Mouse (Mus musculus): ENCODE measurements around the gene Plcb4.
"Not testable (repeated sequence)": the region's sequence is repeated elsewhere in the genome, so short reads cannot be mapped to it uniquely, and the experiment has no call there.

Plcb4 gene

DNA sequence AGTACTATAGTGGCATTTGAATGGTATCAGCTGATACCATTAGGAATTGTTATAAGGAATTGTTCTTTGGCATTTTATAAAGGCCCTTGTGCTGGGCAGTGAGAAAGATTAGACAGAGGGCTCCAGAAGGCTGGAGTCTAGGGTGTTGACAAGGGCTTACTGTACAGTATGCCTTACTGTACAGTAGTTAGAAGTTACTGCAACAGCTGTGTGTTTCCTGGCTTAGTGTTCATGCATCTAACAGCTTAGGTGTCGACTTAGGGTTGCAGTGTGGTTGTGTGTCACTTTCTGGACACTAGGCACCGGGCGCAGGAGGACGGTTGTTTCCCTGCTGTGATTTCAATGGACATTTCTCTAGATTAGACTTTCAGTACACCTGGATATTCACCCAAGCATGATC lies 57.4 kb downstream of the Plcb4 start:
- no peak for DNase-seq (ENCODE audit: low spot score)

DNA sequence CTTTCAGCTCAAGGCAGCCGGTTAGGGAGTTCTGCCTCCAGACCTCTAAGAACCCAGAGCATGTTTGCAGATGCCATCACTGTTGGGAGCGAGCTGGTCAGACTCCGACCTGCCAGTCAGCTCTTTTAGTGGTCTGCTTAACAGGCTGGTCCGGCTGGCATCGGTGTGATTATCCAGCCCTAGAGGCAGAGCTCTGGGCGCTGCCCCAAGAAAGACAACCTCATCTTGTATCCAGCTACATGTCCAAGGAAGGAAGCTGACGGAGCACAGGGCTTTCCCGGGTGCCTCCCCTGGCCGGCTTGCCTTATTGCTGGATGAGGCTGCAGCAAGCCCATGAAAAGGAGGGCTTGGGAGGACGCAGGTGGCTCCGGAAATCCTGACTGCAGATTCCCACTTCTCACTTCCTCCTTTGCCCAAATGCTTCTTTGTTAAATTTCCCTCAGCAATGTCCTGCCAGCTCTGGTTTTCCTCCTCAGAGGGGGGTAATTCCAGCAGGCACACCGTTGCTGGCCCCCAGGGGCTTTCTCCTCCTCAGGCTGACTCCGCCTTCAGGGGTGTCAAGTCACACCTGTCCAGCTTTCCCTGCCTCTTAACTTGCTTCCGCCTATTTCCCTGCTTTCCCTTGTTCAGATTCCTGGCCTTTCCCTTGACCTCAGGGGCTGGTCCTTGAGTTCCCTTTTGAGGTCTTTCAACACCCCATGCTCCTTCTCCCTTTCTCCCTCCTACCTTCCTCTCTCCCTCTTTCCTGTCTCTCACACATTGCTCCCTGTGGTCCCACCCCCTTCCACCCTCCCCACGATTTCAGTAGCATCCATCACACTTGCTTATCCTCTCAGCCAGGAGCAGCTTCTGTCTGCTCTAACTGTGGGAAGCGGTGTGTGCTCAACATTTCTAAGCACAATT lies 58.7 kb downstream of the Plcb4 start:
- DNase-seq (ENCODE audit: low spot score), result peak; percentile 70

GRCm38 (mm10) chr2:135722109-135722508 lies 63.3 kb downstream of the Plcb4 start:
- no peak for DNase-seq (ENCODE audit: low spot score)

DNA sequence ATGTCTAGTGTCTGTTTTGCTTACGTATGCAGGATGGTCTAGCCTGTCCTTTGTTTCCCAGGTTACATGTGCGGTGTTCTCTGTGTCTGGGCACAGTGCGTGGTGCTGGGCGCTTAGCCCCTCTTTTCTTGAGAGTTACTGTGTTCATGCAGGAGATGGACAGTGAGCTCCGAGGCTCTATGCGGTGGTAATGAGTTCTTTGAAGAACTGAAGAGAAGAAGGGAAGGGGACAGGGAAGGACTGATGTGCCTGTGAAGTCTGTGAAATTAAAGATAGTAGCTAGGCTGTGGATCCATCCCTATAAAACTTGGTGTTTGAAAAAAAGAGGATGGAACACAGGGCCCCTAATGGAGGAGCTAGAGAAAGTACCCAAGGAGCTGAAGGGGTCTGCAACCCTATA lies 64.6 kb downstream of the Plcb4 start:
- no peak for DNase-seq (ENCODE audit: low spot score)

DNA sequence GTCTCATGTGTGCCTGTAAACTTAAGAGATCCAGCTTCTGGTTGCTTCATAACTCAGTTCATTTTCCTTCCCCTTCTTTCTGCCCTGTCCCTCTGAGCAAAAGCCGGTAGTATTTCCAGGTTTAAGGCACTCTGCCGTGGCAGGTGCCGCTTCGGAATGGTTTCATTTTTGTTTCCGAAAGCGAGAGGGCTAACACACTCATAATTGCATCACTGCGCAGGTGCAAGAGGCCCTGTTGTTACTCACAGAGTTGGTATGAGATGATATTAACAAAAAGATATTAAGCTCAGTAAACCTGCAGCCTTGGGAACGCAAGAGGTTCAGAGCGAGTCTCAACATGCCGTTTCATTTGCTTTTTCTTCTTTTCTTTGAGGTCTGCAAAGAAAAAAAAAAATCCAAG lies 65.7 kb downstream of the Plcb4 start:
- no peak for DNase-seq (ENCODE audit: low spot score)

DNA sequence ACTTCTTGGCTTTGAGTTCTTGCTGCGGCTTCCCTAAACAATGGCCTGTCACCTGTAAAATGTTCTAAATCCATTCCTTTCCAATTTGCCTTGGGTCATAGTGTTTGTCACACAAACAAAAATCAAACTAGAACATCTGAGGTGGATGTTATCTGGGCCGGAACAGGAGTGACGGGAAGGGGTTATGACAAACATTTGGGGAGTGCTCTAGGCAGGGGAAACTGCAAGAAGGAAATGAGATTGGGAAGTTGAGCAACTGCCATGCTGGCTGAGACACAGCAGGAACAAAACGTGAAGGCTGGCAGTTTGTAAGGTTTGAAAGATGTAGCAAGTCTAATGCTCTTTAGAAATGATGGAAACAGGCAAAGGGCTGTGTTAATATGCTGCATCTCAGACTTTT lies 66.6 kb downstream of the Plcb4 start:
- peak; percentile 75 for DNase-seq (ENCODE audit: low spot score)

DNA sequence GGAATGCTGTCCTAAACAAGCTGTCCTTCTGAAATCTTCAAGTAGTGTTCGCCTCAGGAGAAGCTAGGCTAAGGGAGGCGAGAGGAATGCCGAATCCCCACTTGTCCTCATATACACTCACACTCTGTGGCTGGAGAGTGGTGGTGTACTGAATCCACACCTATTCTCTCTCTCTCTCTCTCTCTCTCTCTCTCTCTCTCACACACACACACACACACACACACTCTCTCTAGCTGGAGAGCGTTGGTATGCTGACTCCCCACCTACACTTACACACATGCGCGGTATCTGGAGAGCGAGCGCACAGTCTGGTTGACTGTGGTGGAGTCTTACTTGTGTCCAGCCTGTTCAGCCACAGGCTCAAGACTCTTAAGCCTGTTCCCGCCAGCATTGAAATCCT lies 68.3 kb downstream of the Plcb4 start:
- DNase-seq (ENCODE audit: low spot score), result peak; percentile 38

DNA sequence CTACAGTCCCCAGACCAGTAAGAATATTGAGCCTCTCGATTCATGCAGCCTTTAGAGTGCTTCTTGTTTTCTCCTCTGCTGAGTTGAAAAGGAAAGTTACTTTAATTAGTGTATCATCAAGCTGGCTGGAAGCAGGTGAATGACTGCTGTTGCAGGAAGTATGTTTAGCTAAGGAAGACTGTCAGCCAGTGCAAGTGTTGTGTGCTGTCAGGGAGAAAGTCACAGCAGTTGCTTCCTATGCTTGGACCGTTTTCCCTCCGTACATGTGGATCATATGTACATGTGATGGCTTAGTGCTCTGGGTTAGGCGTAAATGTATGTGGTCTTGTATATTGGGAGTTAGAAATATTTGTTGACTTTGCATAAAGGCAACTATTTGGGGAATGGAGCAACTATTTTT lies 69.1 kb downstream of the Plcb4 start:
- DNase-seq (ENCODE audit: low spot score), result no peak

- DNase-seq (ENCODE audit: low spot score), result peak; percentile 74
These were observed 72.8 kb downstream of the Plcb4 start for GRCm38 (mm10) chr2:135731591-135731990.

- no peak for DNase-seq (ENCODE audit: low spot score)
These were observed 73.8 kb downstream of the Plcb4 start for GRCm38 (mm10) chr2:135732651-135733050.

DNA sequence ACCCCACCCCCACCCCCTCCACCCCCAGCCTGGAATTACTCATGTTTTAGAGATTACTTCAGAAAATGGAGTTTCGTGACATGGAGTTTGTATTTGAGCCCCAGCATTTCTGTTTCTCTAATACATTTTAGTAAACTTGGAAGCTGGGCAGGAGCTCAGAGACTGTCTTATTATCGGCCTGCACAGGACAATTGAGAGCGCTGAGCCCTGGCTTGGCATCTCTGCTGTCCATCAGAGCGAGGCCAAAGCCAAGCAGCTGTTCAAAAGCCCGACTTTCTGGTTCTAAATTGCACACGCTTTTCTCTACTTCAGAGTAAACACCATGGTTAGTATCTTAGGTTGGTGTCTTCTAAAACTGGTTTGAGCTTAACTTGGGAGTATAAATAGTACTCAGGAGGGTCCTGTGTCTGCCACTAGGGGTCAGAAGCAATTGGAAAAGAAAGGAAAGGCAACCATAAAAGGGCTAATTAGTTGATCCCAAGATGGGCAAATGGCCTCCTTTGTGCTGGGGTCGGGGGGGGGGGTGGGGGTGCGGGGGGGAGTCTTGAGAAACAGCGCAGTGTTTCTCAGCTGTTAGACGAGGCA lies 75.2 kb downstream of the Plcb4 start:
- DNase-seq (ENCODE audit: low spot score), result peak; percentile 41

GRCm38 (mm10) chr2:135737506-135737905 lies 78.7 kb downstream of the Plcb4 start:
- DNase-seq (ENCODE audit: low spot score), result no peak

GRCm38 (mm10) chr2:135738022-135738780 lies 79.4 kb downstream of the Plcb4 start:
- DNase-seq (ENCODE audit: low spot score), result not testable (repeated sequence)

- no peak for DNase-seq (ENCODE audit: low spot score)
These were observed 80.1 kb downstream of the Plcb4 start for GRCm38 (mm10) chr2:135738950-135739349.

DNA sequence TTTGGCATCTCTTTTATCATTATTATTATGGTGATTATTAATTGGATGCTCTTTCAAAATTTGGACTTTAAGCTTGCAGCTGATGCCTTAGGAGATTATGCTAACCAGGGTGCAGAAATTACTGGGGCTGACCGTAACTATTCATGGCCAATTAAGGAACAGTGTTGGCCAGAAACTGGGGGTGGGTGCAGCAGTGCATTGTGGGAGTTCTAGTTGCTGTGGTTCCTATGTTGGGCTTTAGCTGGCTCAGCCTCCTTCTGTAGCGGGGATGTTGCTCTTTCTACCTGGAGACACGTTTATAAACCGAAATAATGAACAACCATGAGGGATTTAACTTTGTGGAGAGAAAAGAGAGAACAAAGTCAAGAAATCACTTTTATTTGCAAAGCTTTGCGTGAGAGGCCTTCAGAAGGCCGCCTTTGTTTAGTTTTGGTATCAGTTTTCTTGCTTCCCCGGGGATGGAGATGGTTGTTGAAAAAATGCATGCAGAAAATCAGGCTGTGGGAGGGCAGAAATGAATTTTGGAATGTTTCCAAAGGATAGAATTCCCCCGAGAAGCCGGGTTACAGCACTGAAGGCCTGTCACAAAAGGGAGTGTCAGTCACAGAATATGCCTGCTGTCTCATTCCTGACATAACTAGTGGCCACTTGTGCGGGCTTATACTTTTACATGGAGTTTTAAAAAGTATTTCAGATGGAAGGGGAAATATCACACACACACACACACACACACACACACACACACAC lies 84.3 kb downstream of the Plcb4 start:
- DNase-seq (ENCODE audit: low spot score), result no peak

DNA sequence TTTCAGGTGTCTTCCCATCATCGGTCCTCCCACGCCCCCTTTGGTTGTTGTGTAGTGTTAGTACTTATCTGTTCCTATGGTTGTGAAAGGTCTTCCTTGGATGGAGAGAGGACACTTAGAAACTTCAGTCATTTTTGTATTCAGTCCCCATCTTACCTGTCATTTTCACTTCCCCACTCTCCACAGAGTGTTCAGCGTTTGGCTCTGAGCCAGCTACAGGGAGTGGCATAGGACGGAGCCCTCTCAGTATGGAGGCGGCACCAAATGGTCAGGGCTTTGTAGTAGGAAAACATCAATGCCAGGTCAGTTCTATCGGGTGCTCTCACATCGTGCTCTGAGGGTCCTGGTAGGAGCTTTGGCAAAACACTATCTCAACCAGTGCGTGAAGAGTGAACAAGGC lies 85.9 kb downstream of the Plcb4 start:
- no peak for DNase-seq (ENCODE audit: low spot score)

GRCm38 (mm10) chr2:135745126-135745525 lies 86.3 kb downstream of the Plcb4 start:
- peak; percentile 58 for DNase-seq (ENCODE audit: low spot score)

DNA sequence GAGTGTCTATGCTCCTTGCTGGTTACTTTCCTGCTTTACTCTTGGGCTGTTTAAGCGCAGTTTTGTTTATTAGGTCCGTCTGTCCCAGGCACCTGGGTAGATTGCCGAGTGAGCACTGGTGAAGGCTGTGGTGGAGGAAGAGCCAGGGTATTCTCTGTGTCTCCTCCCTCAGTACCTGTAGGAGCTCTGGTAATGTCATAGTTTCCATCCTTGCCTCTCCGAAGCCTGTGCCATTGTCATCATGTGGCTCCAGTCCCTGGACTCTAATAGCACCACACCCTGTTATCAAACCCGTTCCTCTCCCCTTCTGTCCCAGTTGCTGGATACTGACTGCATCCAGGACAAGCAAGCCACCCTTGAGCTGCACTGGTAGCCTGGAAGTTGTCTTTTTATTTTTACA lies 89.6 kb downstream of the Plcb4 start:
- no peak for DNase-seq (ENCODE audit: low spot score)

- DNase-seq (ENCODE audit: low spot score), result no peak
These were observed 90.8 kb downstream of the Plcb4 start for GRCm38 (mm10) chr2:135749606-135750005.

GRCm38 (mm10) chr2:135750748-135751147 lies 91.9 kb downstream of the Plcb4 start:
- no peak for DNase-seq (ENCODE audit: low spot score)

DNA sequence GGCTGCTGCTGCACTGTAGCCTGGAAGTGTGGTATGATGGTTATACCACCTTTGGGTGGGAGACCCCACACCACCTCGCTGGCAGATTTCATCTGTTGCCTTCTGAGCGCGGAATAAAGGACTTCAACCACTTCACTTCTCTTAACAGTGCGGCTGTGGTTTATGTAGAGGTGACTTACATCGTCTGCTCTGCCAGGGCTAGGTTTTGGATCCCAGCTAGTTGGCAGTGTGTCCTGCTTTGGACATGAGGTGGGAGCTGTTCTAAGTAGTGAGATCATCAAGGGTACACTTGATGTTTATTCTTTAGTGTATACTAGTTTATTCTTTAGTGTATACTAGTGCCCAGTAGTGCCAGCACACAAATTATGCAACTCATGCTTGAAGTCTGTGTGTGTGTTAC lies 97.0 kb downstream of the Plcb4 start:
- no peak for DNase-seq (ENCODE audit: low spot score)

GRCm38 (mm10) chr2:135757478-135757877 lies 98.7 kb downstream of the Plcb4 start:
- DNase-seq (ENCODE audit: low spot score), result no peak
